In genomic region chr11:82746138-82746537, GRCm38 (mm10) we compare ENCODE assay signal across 8 mouse cellular contexts. TPM values are rescaled to one million over a fixed set of nuclear protein-coding genes. Genes with fewer than 3 reads are reported as not detected.
DNase-seq lines count a peak whose midpoint lies in the region; TF ChIP-seq lines count a peak whose summit lies in the region.
"Had no signal": no experiment of that assay in that cellular context is flagged by ENCODE, and none has a peak within 500 bp of the region (broad histone marks: within the 10 kb centered on the region; RNA-seq: fewer than 3 reads in every experiment).

No protein-coding gene starts in this region.

- H3K9me3 ChIP-seq in ES-E14 (ENCODE audit: control insufficient read depth, insufficient read depth, low read depth, low read length), result no peaks in the 10 kb centered on the region

- no peaks in the 10 kb centered on the region for H3K36me3 ChIP-seq in ES-E14 (ENCODE audit: control insufficient read depth, insufficient read depth, low read length, poor library complexity, severe bottlenecking)

- peak; percentile 50 for TF ChIP-seq CTCF in left cerebral cortex, adult 2 months (IDR thresholded peaks at IDR 0.05)

- H3K27ac ChIP-seq in left cerebral cortex, adult 2 months, result no peak overlapping the region
- H3K27ac ChIP-seq in ES-E14 (ENCODE audit: insufficient read depth, low read depth, low read length, poor library complexity, severe bottlenecking), result no peak overlapping the region

- H3K4me1 ChIP-seq in ES-E14 (ENCODE audit: control insufficient read depth in 2 of 2, insufficient read depth in 2 of 2, low read length in 2 of 2, poor library complexity in 1 of 2), result 0 out of 4 replicates have a peak, but pooled peaks cover 0 to 2% of the 10 kb centered on the region in 2 experiments

- no peak overlapping the region for H3K9ac ChIP-seq in ES-E14 (ENCODE audit: insufficient read depth, low read depth, low read length, poor library complexity, severe bottlenecking)

- no peak overlapping the region for H3K4me3 ChIP-seq in left cerebral cortex, adult 2 months
- no peak overlapping the region for H3K4me3 ChIP-seq in ES-E14 (ENCODE audit: insufficient read depth in 1 of 2, low read depth in 1 of 2, low read length in 2 of 2, poor library complexity in 1 of 2, severe bottlenecking in 1 of 2)
- H3K4me3 ChIP-seq: myocyte had no signal

- DNase-seq in left cerebral cortex, adult 2 months (ENCODE audit: extremely low spot score in 1 of 2, low spot score in 2 of 2), result no peak
- DNase-seq in left cerebral cortex, postnatal 36 days (ENCODE audit: low spot score in 2 of 2), result no peak
- DNase-seq in ES-E14 (ENCODE audit: low read depth, low spot score), result peak; percentile 45
- DNase-seq in adrenal gland, postnatal 25 days, result peak; percentile 17
- peak; percentile 30 to 70 for DNase-seq in heart, postnatal 10 days
- peak; percentile 42 for DNase-seq in lung, postnatal 25 days (ENCODE audit: low spot score)
- DNase-seq in thymus, postnatal 0 days (ENCODE audit: low spot score), result peak; percentile 62

- intact Hi-C loops in left cerebral cortex, adult 2 months (cut with DNase I), result loop anchor here (2.0 kb wide), 1 partner anchor 145 kb away; the partner anchor contains the start of gene Rad51d
- intact Hi-C loops in left cerebral cortex, postnatal 36 days (cut with DNase I), result no loop called here
- intact Hi-C loops in heart, postnatal 10 days (cut with DNase I), result loop anchor here (1.0 to 10.0 kb wide), 2 partner anchors 144 to 511 kb away; partner anchors contain the start of gene Rad51d

- in situ Hi-C loops in ES-E14 (cut with MboI; ENCODE audit: low sequenced_read_pairs in 2 of 2, unreplicated experiment in 2 of 2), result loop anchor here in 1 of 2 experiments (5.0 kb wide), 1 partner anchor 136 kb away; no protein-coding TSS in a partner anchor

TF ChIP-seq in ES-E14, 5 proteins besides CTCF, POLR2A, EP300 and RAD21:
- TF ChIP-seq MAFK (IDR thresholded peaks at IDR 0.05; ENCODE audit: insufficient read depth, low read depth, low read length) (no peak), ZC3H11A (IDR thresholded peaks at IDR 0.05; ENCODE audit: borderline replicate concordance, low read depth, low read length) (peak; percentile 89)

RNA-seq across cellular contexts. Expression of gene Cct6b, which starts 18.0 kb away (rescaled TPM):
- not detected for total RNA-seq in left cerebral cortex, adult 2 months (2021)
- under 1 TPM; 0.27 to 0.35 TPM for total RNA-seq in left cerebral cortex, postnatal 36 days (2021)
- 0.63 and 0.98 TPM in 2 replicates for total RNA-seq in ES-E14 (2012; rRNA removed)
- total RNA-seq in adrenal gland, postnatal 25 days (2021), result 1.4 TPM in 1 of 2 replicates, not detected in the other
- total RNA-seq in heart, postnatal 10 days (2021), result under 1 TPM; 0.26 to 0.27 TPM
- polyA plus RNA-seq in thymus, postnatal 0 days (2015; fragmentation: Nextera tagmentation; extraction: Ambion mirVana), result 0.51 and 0.76 TPM in 2 replicates

RNA-seq across cellular contexts. Expression of gene Zfp830, which starts 18.0 kb away (rescaled TPM):
- 10 to 100 TPM; 14.8 to 15.2 TPM for total RNA-seq in left cerebral cortex, adult 2 months (2021)
- total RNA-seq in left cerebral cortex, postnatal 36 days (2021), result 10 to 100 TPM; 15.4 to 15.8 TPM
- 24.6 and 34.8 TPM in 2 replicates for total RNA-seq in ES-E14 (2012; rRNA removed)
- total RNA-seq in adrenal gland, postnatal 25 days (2021), result 21.2 and 21.3 TPM in 2 replicates
- total RNA-seq in heart, postnatal 10 days (2021), result 10 to 100 TPM; 16.0 to 18.4 TPM
- 38.1 and 39.5 TPM in 2 replicates for polyA plus RNA-seq in thymus, postnatal 0 days (2015; fragmentation: Nextera tagmentation; extraction: Ambion mirVana)

RNA-seq across cellular contexts. Expression of gene Lig3, which starts 34.8 kb away (rescaled TPM):
- total RNA-seq in left cerebral cortex, adult 2 months (2021), result 10 to 100 TPM; 21.1 to 21.9 TPM
- 10 to 100 TPM; 18.6 to 24.9 TPM for total RNA-seq in left cerebral cortex, postnatal 36 days (2021)
- total RNA-seq in ES-E14 (2012; rRNA removed), result 66.5 and 79.1 TPM in 2 replicates
- total RNA-seq in adrenal gland, postnatal 25 days (2021), result 24.5 and 29.2 TPM in 2 replicates
- total RNA-seq in heart, postnatal 10 days (2021), result 10 to 100 TPM; 22.2 to 26.1 TPM
- polyA plus RNA-seq in thymus, postnatal 0 days (2015; fragmentation: Nextera tagmentation; extraction: Ambion mirVana), result 19.8 and 21.5 TPM in 2 replicates

Comparison
In these comparisons a context has a peak if more than half of its experiments do, and no peak if none do; other contexts are left out.
1. DNase-seq: peak in ES-E14 (single experiment), adrenal gland, postnatal 25 days (single experiment), heart, postnatal 10 days (2 of 2), lung, postnatal 25 days (single experiment) and thymus, postnatal 0 days (single experiment); none in left cerebral cortex, adult 2 months (0 of 2) and left cerebral cortex, postnatal 36 days (0 of 2).